Mouse (Mus musculus) adrenal gland, postnatal 36 days (tissue): ENCODE measurements at regions not wholly inside any gene's neighbourhood (a gene's known extent, or its start where the extent isn't known, plus 50 kb on each side); places are given as distances from the start of the nearest gene placed in this dataset.
A peak's percentile ranks its signal among the peaks of the same experiment; 100 is the strongest.

Experiments
- DNase-seq, 2 experiments: peaks; one replicate each; pipeline ENCODE4 v3.0.0; 2021; ENCODE audit warnings: mixed read lengths in 1 of 2

DNA sequence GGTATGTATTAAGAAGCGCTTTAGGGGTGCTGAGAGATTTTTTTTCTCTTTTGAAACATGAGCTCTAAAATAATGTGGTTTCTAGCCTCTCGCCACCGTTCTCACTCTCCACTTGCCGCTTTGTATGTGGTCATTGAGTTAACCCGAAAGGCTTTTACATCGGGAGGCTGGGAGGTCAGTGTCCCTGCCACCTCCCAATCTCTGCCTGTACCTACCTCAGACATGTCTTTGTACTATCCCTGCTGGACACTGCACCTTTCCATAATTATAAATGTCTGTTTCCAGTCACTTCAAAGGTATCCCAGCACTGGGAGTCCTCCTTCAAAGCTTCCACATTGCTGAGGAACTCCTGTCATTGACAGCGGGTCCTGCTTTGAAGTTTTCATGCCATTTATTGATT, 347.6 kb upstream of the Tbc1d2b start:
- DNase-seq: no peak

DNA sequence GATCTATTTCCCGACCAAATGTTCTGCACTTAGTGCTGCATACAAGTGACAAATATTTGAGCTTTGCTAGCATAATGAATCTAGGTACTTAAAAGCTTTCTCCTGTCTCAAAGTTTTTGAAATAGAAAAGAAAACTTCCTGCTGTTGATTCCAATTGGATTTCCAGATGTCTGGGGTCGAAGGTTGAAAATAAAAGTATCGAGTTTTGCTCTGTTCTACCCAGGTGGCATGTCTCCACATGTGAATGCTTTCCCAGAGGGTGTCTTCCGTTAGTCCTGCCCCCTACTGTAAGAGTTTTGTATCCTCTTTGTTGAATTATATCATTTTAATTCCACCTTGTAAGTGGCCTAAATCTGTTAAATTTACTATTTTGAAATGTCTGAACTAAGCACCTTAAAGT, 327.3 kb upstream of the Tbc1d2b start:
- DNase-seq: no peak

DNA sequence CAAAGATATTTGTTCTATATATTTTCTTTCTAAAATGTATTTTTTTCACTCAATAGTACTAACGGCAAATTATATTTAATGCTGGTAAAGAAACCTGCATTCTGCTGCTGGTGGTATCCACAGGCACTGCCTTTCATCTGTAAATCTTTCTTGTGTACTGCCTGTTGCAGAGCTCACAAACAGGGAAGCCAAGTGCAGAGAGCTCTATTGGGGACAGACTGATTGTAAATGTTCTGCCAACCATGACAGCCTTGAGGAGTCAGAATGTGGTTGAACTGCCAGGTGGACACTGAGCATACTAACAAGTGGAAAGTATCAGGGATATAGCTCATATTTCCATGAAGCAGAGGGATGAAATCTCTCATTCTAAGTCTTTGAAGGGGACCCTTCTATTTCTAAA, 286.1 kb upstream of the Tbc1d2b start:
- DNase-seq: no peak

DNA sequence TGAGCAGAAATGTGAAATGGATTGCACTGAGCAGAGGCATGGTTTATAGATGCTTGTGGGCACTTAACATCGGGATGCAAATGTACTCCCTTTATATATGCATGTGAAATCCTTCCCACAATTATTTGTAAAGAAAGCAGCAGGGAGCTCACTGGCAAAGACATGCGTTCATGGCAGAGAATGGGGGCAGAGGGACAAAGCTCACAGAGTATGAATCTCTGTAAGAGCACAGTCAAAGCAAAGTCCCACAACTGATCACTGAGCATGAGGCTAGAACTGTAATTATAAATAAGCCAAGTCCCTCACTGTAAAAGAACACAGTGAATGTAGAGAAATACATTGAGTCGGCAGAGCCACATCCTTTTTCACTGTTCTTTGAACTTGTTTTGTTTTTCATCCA, 285.6 kb upstream of the Tbc1d2b start:
- no peak for DNase-seq

DNA sequence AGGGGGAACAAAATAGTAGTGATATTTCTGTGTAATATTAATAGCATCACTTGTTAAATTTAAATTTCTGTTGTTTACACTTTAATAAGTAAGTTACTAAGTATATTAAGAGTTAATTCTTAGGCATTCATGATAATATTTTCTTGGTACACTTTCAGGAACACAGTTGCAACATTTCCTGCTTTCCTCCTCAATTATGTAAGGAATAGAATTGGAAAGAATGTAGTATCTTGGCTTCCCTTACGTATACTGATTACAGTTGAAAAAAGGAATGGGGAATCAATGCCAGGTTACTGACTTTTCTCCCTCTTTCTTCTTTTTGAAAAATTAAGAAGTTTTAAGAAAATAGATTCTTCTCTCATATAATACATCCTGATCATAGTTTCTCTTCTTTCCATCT, 277.3 kb upstream of the Tbc1d2b start:
- no peak for DNase-seq

DNA sequence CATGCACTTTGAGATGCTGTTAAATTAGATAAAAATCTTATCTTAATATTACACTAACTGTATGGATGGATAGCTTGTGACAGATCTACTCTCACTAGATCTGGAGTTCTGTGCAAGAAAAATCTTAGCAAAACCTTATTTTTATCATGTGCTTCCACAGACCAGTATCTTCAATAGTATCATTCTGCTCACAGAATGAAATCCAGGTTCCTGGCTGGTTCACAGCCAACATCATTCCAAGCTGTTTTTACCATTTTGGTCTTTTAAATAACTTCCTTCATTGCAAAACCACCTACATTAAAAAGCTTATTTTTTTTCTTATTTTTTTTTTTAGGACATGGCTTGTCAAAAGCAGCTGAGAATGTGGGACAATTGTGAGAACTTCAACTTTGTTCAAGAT, 276.1 kb upstream of the Tbc1d2b start:
- no peak for DNase-seq

DNA sequence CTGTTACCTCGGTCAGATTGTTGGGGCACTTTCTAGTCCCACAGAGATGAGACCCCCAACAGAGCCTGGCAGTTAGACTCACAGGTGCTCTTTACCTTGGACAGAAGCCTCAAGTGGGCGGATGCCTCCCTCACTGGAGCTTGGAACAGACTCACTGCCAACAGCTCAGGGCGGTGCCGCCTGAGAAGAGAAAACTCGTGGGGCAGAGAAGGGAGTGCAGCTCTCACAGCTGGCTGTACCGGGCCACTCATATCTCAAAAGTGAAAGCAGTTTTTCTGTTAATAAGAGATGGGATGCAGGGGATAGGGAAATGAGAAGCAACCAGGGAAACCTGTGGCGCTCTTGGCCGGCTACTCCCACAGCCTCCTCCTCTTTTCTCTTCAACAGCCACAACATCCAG, 267.1 kb upstream of the Tbc1d2b start:
- DNase-seq: peak in 1 of 2 experiments; percentile 0

DNA sequence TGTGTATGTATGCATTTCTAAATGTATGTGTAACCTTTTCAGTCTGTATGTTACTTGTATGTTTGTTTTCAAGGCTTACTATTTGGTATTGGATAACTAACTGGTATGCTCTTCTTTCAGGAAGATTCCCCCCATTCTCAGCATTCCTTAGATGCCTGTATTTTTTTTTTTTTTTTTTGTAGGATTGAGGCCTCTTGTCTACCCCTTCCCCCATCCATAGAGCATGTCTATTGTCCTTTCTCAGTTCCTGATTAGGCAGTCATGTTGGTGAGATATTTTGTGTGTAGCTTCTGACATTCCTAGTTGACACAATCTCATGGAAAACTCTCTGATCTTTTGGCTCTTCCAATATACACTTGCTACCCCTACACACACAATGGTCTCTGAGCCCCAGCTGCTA, 262.8 kb upstream of the Tbc1d2b start:
- DNase-seq: no peak

DNA sequence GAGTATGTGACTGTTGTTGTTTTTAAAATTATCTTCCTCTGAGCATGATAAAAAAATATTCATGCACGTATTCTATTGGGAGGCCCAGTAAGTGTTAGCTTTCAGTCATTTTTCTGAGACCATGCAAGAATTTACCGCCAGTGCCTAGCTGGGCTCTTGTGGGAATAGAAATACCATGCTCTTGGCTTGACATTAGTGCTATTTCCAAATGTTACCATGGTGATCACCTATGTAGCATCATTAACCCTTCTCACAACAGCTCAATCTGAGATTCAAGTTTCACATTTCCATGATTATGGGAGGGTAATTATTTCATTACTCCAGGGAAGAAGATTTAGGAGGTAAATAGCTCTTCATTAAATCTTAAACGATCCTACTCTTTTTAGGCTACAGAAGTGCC, 250.6 kb upstream of the Tbc1d2b start:
- no peak for DNase-seq

DNA sequence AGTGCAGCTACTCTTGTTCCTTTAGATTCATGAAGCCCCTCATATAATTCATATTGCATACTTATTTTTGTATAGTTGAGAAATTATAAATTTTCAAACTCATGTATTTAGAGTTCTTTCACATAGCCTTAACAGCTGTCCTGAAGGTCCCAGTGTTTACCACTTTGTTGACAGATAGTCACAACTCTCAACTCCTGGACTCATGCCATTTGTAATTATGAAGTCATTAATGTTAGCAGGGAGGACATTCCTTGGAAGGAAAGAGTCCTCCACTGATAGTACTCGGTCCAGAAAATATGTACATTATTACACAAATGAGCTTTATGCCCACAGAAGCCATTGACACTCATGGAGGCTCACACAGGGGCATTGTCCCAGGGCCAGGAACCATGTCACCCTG, 224.3 kb upstream of the Tbc1d2b start:
- DNase-seq: no peak

DNA sequence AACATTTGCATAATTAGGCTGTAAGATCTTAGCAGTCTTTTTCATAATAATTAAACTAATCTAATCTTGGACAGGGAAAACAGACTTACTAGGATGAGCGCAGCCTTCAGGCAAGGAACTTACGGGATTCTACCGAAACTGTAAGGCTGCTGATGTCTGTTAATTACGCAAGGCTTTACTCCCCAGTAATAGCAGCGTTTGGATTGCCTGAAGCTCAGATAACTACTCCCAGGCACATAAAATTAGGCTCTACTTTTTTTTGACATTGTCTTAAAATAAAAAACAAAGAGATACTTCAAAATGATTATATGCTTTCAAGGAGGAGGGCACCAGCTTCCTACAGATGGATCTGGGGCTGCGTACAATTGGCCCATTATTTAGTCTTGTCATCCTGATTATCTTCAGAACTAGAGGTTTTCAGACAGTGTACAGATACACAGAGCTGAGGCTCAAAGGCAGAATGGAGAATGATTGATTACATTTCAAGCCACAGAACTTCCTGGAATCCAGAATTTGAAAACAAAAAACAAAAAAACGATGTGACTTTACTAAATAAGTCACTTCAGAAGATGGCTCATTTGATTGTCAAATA, 220.1 kb upstream of the Tbc1d2b start:
- no peak for DNase-seq

DNA sequence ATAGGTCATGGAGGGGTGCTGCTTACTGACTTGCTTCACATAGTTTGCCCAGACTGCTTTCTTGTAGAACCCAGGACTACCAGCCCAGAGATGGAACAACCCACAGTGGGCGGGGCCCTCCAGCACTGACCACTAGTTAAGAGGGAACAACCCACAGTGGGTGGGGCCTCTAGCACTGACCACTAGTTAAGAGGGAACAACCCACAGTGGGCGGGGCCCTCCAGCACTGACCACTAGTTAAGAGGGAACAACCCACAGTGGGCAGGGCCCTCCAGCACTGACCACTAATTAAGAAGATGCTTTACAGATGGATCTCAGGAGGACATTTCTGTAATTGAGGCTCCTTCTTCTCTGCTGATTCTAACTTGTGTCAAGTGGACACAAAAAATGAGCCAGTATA, 180.0 kb upstream of the Tbc1d2b start:
- no peak for DNase-seq

DNA sequence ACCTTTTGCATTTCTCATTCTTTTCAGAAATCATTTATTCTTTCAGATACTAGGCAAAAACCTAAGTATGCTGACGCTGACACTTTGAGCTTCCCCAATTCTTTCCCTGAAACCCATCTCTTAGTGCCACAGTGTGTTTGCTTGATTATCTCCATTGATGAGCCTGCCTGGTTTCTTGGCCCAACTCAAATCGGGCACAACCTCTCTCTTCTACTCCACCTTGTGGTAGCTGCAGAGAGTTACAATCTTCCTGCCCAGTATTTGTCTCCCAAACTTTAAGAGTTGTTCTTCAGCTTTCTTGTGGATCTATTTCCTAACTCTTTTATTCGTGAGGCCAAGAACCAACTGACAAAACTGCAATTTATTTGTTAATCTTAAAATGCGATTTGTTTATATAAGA, 176.4 kb upstream of the Tbc1d2b start:
- peak in 1 of 2 experiments; percentile 15 for DNase-seq

DNA sequence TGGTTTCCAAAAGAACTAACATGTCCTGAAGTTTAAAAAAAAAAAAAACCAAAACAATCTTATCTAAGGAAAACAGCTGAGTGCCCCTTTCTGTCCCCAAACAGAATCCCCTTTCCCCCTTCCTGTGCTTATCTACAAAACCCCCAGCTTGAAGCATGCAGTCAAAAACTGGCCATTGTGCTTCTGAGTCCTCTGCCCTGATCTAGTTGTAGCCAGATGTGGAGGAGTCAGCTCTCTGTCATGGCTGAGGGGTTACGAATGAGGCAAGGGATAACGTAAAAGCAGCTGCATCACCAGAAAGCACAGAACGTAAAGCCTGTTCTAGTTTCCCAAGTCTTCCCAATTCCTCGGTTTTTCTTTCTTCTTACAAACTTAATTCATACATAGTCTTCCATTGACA, 164.3 kb upstream of the Tbc1d2b start:
- no peak for DNase-seq

DNA sequence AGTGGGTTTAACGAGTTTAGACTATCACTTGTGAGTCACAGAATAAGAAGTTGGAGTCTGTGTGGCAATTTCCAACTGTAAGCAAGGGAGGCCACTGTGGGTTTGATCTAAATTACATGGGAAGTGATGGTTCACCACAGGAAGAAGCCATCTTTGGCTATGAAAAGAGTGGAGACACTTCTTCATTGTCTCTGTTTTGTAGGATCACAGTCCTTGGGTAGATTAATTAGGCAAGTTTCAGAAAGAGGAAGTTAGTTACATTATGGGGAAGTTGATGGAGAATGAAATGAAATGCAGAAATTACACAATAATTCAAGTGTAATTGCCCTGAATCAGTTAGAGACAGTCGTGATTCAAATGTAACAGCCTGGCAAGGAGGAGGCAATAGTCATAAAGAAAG, 160.3 kb upstream of the Tbc1d2b start:
- DNase-seq: no peak

DNA sequence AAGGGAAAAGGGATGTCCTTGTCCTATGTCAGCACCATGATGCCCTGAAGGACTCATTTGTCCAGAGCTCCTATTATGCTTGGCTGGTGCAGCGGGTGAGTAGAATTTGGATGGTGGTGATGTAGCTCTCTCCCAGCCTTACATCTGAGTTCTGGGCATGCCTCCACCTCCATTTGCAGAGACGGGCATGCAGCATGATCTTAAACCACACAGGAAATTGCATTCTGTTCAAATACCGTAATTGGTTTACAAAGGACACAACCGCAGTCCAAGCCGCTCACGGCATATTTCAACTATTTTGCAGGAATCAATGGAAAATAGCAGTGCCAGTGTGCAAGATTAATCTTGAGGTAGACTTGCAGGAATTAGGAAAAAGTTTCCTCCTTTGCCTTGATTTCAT, 151.1 kb upstream of the Tbc1d2b start:
- DNase-seq: no peak

DNA sequence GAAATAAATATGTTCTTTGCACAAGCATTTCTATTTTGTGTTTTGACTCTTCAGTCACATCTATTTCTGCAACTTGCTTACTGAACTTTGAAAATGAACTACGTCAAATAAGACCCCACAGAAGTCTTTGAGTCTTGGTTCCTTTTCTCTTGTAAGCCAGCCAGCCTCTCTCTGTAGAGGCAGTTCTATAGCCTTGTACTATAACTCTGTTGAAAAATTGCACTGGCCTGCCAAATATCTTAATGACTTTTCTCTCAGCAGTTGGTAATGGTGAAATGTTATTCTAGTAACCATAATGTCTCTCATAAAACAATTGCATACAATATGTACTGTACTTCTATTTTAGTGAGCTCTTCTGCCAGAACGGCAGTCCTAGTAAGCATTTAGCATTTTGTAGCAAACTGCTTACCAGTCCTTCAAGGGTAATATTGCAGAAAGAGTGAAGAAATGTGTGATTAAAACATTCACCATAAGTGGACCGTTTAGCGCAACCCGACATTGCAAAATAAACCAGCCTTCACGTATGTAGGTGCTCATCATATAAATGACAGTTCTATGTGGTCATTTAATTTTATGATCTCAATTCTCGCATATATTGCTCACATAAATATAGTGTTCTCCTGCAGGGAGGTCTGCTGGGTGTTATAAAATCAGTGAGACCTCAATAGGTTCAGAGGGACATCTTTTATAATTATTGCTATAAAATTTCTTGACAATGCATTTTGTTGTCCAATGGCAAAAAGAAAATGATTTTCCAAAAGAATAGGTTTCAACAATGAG, 149.3 kb upstream of the Tbc1d2b start:
- DNase-seq: no peak

DNA sequence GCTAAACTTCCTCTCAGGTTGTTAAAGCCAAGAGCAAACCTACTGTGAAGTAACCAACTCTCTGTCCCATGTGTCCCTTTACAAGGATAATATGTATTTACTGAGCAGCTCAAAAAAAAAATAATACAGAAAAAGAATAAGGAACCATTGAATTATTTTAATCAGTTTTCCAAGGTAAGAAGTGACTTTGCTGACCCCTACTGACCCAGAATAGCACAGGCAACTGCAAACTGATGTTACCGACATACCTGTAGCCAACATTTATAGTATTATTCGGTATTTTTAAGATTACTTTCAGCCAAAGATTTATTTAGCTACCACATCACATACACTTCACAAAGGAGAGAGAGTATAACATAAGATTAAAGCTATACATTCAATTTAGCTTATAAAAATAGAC, 138.2 kb upstream of the Tbc1d2b start:
- no peak for DNase-seq

DNA sequence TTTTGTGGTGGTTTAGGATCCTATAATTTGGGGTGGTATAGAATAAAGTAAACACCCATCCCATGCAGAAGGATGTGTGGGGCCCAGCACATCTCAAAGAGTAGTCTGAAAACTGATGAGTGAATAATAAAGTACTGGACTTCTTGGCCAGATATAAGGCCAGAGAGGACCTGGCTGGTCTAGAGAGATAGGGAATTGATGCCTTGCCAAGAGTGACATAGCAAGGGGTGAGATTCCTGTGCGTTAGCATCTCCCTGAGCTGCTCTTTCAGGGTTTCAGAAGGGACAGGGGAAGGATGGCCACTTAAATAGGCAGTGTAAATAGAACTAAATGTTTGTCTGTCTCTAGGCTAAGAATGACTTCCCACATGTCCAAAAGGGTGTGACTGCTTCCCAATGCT, 137.0 kb upstream of the Tbc1d2b start:
- no peak for DNase-seq

DNA sequence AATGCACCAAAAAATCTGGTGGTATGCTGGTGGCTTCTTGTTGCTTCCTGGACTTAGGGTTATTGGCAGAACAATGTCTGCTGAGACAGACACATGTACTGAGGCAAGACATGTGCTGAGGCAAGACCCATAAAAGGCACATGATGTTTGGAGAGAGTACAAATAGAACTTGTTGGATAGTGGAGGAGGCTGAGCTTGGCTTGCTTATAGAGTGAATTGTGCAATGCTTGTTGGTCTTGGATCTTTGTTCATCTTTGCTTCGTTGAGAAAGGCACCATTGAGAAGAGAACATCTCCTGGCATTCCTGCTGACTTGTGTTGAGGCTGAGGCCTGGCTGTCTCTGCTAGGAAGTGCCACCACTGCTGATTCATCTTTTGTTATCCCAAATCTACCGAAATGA, 117.8 kb upstream of the Tbc1d2b start:
- no peak for DNase-seq

DNA sequence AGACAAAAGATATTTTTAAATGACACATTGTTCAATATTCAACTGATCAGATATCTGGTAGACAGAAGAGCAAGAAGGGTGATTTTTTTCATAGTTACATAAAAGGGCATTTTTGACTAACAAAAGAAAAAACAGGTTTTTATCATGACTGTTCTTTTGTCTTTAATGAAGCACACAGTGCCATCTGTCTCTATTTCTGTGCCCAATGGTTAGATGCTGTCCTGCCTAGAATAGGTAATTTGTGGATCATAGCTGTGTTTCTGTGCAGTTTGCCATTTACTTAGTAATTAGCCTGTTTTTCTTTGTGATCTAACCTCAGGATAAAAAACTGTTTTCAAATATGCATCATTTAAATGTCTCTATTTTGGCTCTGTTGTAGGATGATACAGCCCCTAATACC, 114.4 kb upstream of the Tbc1d2b start:
- no peak for DNase-seq

DNA sequence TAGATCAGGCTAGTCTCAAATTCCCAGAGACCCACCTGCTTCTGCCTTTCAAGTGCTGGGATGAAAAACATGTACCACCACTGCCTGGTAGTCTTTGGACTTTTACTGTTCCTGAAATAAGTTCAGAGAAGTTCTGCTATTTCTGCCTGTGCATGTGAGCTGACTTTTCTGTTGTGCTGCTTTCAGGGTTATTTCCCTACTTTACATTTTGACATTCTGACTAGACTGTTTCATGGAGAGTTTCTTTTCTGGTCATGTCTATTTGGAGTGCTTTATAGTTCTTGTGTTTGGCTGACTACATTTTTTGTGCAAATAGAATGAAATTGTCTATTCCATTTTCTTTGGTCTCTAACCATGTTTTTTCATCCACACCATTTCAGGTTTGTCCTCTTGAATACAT, 109.5 kb upstream of the Tbc1d2b start:
- DNase-seq: no peak

DNA sequence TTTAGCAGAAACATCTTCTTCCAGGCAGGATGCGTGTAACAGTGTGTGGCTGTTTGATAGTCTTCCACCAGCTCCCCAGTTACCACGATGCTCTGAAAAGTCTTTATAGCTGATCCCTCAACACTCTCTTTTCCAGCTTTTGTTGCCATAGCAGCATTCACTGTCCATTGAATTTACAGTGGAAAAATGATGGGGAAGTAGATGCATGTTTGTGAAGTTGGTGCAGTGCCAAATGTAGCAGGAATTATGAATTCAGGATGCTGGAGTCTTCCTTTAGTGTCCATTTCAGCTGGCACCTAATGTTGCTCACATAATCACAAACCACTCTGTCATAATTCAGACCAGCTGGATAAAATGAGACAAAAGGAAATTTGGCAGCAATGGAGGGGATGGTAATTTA, 99.0 kb upstream of the Tbc1d2b start:
- no peak for DNase-seq

DNA sequence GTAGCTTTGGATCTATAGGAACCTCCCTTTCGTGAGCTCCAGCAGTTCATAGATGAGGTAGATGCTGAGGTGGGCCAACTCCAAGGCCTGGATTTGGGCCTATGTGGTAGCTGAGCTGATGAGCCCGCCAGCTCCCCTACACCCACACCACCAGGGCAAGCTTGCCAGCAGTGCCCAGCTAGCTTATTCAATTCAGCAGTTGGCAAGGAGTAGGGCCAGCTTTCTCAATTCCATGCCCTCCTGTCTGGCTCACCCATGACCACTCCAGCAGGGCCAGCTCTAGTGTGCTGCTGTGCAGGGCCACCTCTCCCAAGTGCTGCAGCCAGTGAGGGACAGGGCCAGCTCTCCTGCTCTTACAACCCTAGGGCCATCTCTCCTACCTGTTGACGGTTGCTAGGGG, 97.1 kb upstream of the Tbc1d2b start:
- DNase-seq: no peak

DNA sequence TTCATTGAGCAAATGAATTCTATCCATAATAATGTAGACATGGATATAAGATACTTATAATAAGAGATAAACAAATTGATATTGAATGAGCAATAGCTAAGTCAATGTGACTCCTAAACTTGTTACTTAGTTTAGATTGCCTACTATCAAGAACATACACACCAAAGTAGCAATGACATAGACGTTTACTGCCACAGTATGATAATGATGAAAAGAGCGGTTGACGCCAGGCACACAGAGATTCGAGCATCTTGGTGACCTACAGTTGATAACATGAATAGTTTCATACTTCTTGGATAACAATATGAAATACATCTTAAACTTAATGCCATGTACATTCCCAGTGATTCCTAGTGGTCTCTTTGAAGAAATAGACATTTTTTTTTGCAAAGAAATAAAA, 55.9 kb upstream of the Tbc1d2b start:
- DNase-seq: no peak
